Mouse (Mus musculus): ENCODE measurements around the gene Cdc42ep1. TPM values are rescaled to one million over a fixed set of nuclear protein-coding genes. Genes with fewer than 3 reads are reported as not detected.

Cdc42ep1 gene
- total and polyA plus RNA-seq, 2 experiments from 2014 or later, result 27.4 to 44.7 TPM

GRCm38 (mm10) chr15:78896149-78896548 is 53.7 kb downstream of the Cdc42ep1 start:
- no peak overlapping the region for H3K9ac ChIP-seq (replicated peaks; ENCODE audit: low read depth, low read length)
- H3K27ac ChIP-seq (ENCODE audit: low read depth), result no peak overlapping the region
- H3K4me1 ChIP-seq (ENCODE audit: control insufficient read depth, insufficient read depth), result peaks cover 31% of the 10 kb centered on the region
- 88% methylated on average over 3 of the region's 3 CpGs for WGBS
- no peak for ATAC-seq (ENCODE audit: insufficient read depth, low read depth)
- no peak for DNase-seq (ENCODE audit: low spot score)
- peaks cover 28% of the 10 kb centered on the region for H3K36me3 ChIP-seq (replicated peaks; ENCODE audit: control insufficient read depth, insufficient read depth, low read length)
- H3K4me3 ChIP-seq (ENCODE audit: low read depth, low read length), result no peak overlapping the region
- TF ChIP-seq CTCF (IDR thresholded peaks at IDR 0.05; ENCODE audit: low read depth) (no peak), EP300 (IDR thresholded peaks at IDR 0.05; ENCODE audit: low read depth) (no peak)
- no peak overlapping the region for H3K4me2 ChIP-seq (ENCODE audit: low read depth, low read length)
- no peaks in the 10 kb centered on the region for H3K27me3 ChIP-seq (ENCODE audit: control insufficient read depth, insufficient read depth, low read length)
- H3K9me3 ChIP-seq (replicated peaks; ENCODE audit: control insufficient read depth, low read length), result no peaks in the 10 kb centered on the region

GRCm38 (mm10) chr15:78897488-78897887 is 55.1 kb downstream of the Cdc42ep1 start:
- H3K36me3 ChIP-seq (replicated peaks; ENCODE audit: control insufficient read depth, insufficient read depth, low read length), result peaks cover 15% of the 10 kb centered on the region
- 0 out of 2 replicates have a peak overlapping the region, but pooled peaks have one; percentile 21 for H3K27ac ChIP-seq (ENCODE audit: low read depth)
- H3K4me1 ChIP-seq (ENCODE audit: control insufficient read depth, insufficient read depth), result peaks cover 33% of the 10 kb centered on the region
- H3K9me3 ChIP-seq (replicated peaks; ENCODE audit: control insufficient read depth, low read length), result no peaks in the 10 kb centered on the region
- ATAC-seq (ENCODE audit: insufficient read depth, low read depth) (no peak), DNase-seq (ENCODE audit: low spot score) (no peak)
- no peak overlapping the region for H3K4me3 ChIP-seq (ENCODE audit: low read depth, low read length)
- H3K27me3 ChIP-seq (ENCODE audit: control insufficient read depth, insufficient read depth, low read length), result no peaks in the 10 kb centered on the region
- H3K9ac ChIP-seq (replicated peaks; ENCODE audit: low read depth, low read length), result no peak overlapping the region
- H3K4me2 ChIP-seq (ENCODE audit: low read depth, low read length), result no peak overlapping the region
- WGBS, result 83% methylated on average over 4 of the region's 4 CpGs
- TF ChIP-seq CTCF (IDR thresholded peaks at IDR 0.05; ENCODE audit: low read depth) (no peak), EP300 (IDR thresholded peaks at IDR 0.05; ENCODE audit: low read depth) (no peak)

GRCm38 (mm10) chr15:78898507-78899001 is 56.1 kb downstream of the Cdc42ep1 start:
- Histone ChIP-seq H3K4me3 (ENCODE audit: low read depth, low read length) (no peak overlapping the region; the same call in 1 of the 2 replicates), H3K27ac (ENCODE audit: low read depth) (peak overlapping the region; percentile 21), H3K9me3 (replicated peaks; ENCODE audit: control insufficient read depth, low read length) (no peaks in the 10 kb centered on the region), H3K4me2 (ENCODE audit: low read depth, low read length) (peak overlapping the region; percentile 95; the same call in 1 of the 2 replicates), H3K36me3 (replicated peaks; ENCODE audit: control insufficient read depth, insufficient read depth, low read length) (peaks cover 5% of the 10 kb centered on the region), H3K4me1 (ENCODE audit: control insufficient read depth, insufficient read depth) (peaks cover 33% of the 10 kb centered on the region), H3K9ac (replicated peaks; ENCODE audit: low read depth, low read length) (no peak overlapping the region), H3K27me3 (ENCODE audit: control insufficient read depth, insufficient read depth, low read length) (no peaks in the 10 kb centered on the region)
- 39% methylated on average over 6 of the region's 6 CpGs for WGBS
- ATAC-seq (ENCODE audit: insufficient read depth, low read depth), result peak; percentile 19; the same call in 1 of the 2 replicates
- TF ChIP-seq CTCF (IDR thresholded peaks at IDR 0.05; ENCODE audit: low read depth) (no peak), EP300 (IDR thresholded peaks at IDR 0.05; ENCODE audit: low read depth) (no peak)
- DNase-seq (ENCODE audit: low spot score), result peak; percentile 35

GRCm38 (mm10) chr15:78899409-78899739 is 57.0 kb downstream of the Cdc42ep1 start, which contains the start of gene Gm49510:
Gene Gm49510 (plus strand): TSS chr15:78899667.
- DNase-seq (ENCODE audit: low spot score), result no peak
- peak within 1 kb of the TSS; percentile 74 for H3K4me3 ChIP-seq (ENCODE audit: low read depth, low read length)
- peak within 1 kb of the TSS; percentile 95 for H3K4me2 ChIP-seq (ENCODE audit: low read depth, low read length)
- H3K9me3 ChIP-seq (replicated peaks; ENCODE audit: control insufficient read depth, low read length), result no peaks in the 10 kb centered on the region
- no peaks in the 10 kb centered on the region for H3K27me3 ChIP-seq (ENCODE audit: control insufficient read depth, insufficient read depth, low read length)
- H3K4me1 ChIP-seq (ENCODE audit: control insufficient read depth, insufficient read depth), result peaks cover 25% of the 10 kb centered on the region
- TF ChIP-seq EP300 (IDR thresholded peaks at IDR 0.05; ENCODE audit: low read depth) (no peak), CTCF (IDR thresholded peaks at IDR 0.05; ENCODE audit: low read depth) (no peak)
- peak within 1 kb of the TSS; percentile 73 for H3K27ac ChIP-seq (ENCODE audit: low read depth)
- 0 out of 2 replicates have a peak, but pooled peaks cover 5% of the 10 kb centered on the region for H3K36me3 ChIP-seq (replicated peaks; ENCODE audit: control insufficient read depth, insufficient read depth, low read length)
- H3K9ac ChIP-seq (replicated peaks; ENCODE audit: low read depth, low read length), result peak within 1 kb of the TSS; percentile 78
- WGBS, result under 1% methylated on average over 11 of the region's 20 CpGs
- no peak for ATAC-seq (ENCODE audit: insufficient read depth, low read depth)

- H3K27ac ChIP-seq (ENCODE audit: low read depth), result peak within 1 kb of the TSS; percentile 73
- no peaks in the 10 kb centered on the region for H3K27me3 ChIP-seq (ENCODE audit: control insufficient read depth, insufficient read depth, low read length)
- no peak for TF ChIP-seq EP300 (IDR thresholded peaks at IDR 0.05; ENCODE audit: low read depth)
- TF ChIP-seq CTCF (IDR thresholded peaks at IDR 0.05; ENCODE audit: low read depth), result no peak
- H3K4me2 ChIP-seq (ENCODE audit: low read depth, low read length), result peak within 1 kb of the TSS; percentile 95
- peak within 1 kb of the TSS; percentile 78 for H3K9ac ChIP-seq (replicated peaks; ENCODE audit: low read depth, low read length)
- peak; percentile 76 for DNase-seq (ENCODE audit: low spot score)
- H3K4me3 ChIP-seq (ENCODE audit: low read depth, low read length), result peak within 1 kb of the TSS; percentile 74
- H3K9me3 ChIP-seq (replicated peaks; ENCODE audit: control insufficient read depth, low read length), result no peaks in the 10 kb centered on the region
- 2% methylated on average over 42 of the region's 47 CpGs for WGBS
- H3K36me3 ChIP-seq (replicated peaks; ENCODE audit: control insufficient read depth, insufficient read depth, low read length), result 0 out of 2 replicates have a peak, but pooled peaks cover 10% of the 10 kb centered on the region
- H3K4me1 ChIP-seq (ENCODE audit: control insufficient read depth, insufficient read depth), result peaks cover 23% of the 10 kb centered on the region
- ATAC-seq (ENCODE audit: insufficient read depth, low read depth), result peak; percentile 63
Measured at GRCm38 (mm10) chr15:78899740-78900584, 57.5 kb downstream of the Cdc42ep1 start, which contains the start of gene Sh3bp1. Gene Sh3bp1 (plus strand): TSS chr15:78899768.

Small RNA genes lying within 50 kb of the gene (microRNA-seq; reads per million reads assigned to microRNA genes)
- gene Mir6955, result 0.54 reads per million

Other genes with a start within 250 kb of the Cdc42ep1 start
- 4.3 and 6.0 TPM in 2 replicates for gene Cyth4, start 245.6 kb upstream of the Cdc42ep1 start, total RNA-seq (2014; rRNA removed; ENCODE audit: low replicate concordance)
- gene Cyth4, start 245.6 kb upstream of the Cdc42ep1 start, polyA plus RNA-seq (2015; fragmentation: Nextera tagmentation; extraction: Ambion mirVana), result 2.8 and 3.1 TPM in 2 replicates
- gene Elfn2, start 123.9 kb upstream of the Cdc42ep1 start, total RNA-seq (2014; rRNA removed; ENCODE audit: low replicate concordance), result 0.12 and 0.19 TPM in 2 replicates
- gene Elfn2, start 123.9 kb upstream of the Cdc42ep1 start, polyA plus RNA-seq (2015; fragmentation: Nextera tagmentation; extraction: Ambion mirVana), result 0.05 and 0.11 TPM in 2 replicates
- gene Mfng, start 69.1 kb upstream of the Cdc42ep1 start, total RNA-seq (2014; rRNA removed; ENCODE audit: low replicate concordance), result 12.9 and 13.1 TPM in 2 replicates
- 13.0 and 13.4 TPM in 2 replicates for gene Mfng, start 69.1 kb upstream of the Cdc42ep1 start, polyA plus RNA-seq (2015; fragmentation: Nextera tagmentation; extraction: Ambion mirVana)
- 2.7 and 6.4 TPM in 2 replicates for gene Card10, start 39.6 kb upstream of the Cdc42ep1 start, total RNA-seq (2014; rRNA removed; ENCODE audit: low replicate concordance)
- 4.0 and 4.6 TPM in 2 replicates for gene Card10, start 39.6 kb upstream of the Cdc42ep1 start, polyA plus RNA-seq (2015; fragmentation: Nextera tagmentation; extraction: Ambion mirVana)
- gene Lgals2, start 12.9 kb downstream of the Cdc42ep1 start, total RNA-seq (2014; rRNA removed; ENCODE audit: low replicate concordance), result 4.6 TPM in 1 of 2 replicates, not detected in the other
- 0.27 and 0.36 TPM in 2 replicates for gene Lgals2, start 12.9 kb downstream of the Cdc42ep1 start, polyA plus RNA-seq (2015; fragmentation: Nextera tagmentation; extraction: Ambion mirVana)
- 32.4 and 40.5 TPM in 2 replicates for gene Gga1, start 34.6 kb downstream of the Cdc42ep1 start, total RNA-seq (2014; rRNA removed; ENCODE audit: low replicate concordance)
- gene Gga1, start 34.6 kb downstream of the Cdc42ep1 start, polyA plus RNA-seq (2015; fragmentation: Nextera tagmentation; extraction: Ambion mirVana), result 30.1 and 32.4 TPM in 2 replicates
- 0.73 TPM in 1 of 2 replicates, not detected in the other for gene Gm49510, start 57.0 kb downstream of the Cdc42ep1 start, total RNA-seq (2014; rRNA removed; ENCODE audit: low replicate concordance)
- 0.08 and 0.18 TPM in 2 replicates for gene Gm49510, start 57.0 kb downstream of the Cdc42ep1 start, polyA plus RNA-seq (2015; fragmentation: Nextera tagmentation; extraction: Ambion mirVana)
- 9.8 and 11.7 TPM in 2 replicates for gene Sh3bp1, start 57.1 kb downstream of the Cdc42ep1 start, total RNA-seq (2014; rRNA removed; ENCODE audit: low replicate concordance)
- gene Sh3bp1, start 57.1 kb downstream of the Cdc42ep1 start, polyA plus RNA-seq (2015; fragmentation: Nextera tagmentation; extraction: Ambion mirVana), result 6.4 and 7.0 TPM in 2 replicates
- 25.8 and 46.0 TPM in 2 replicates for gene Pdxp, start 71.3 kb downstream of the Cdc42ep1 start, total RNA-seq (2014; rRNA removed; ENCODE audit: low replicate concordance)
- 7.7 and 8.3 TPM in 2 replicates for gene Pdxp, start 71.3 kb downstream of the Cdc42ep1 start, polyA plus RNA-seq (2015; fragmentation: Nextera tagmentation; extraction: Ambion mirVana)
- gene Lgals1, start 84.1 kb downstream of the Cdc42ep1 start, total RNA-seq (2014; rRNA removed; ENCODE audit: low replicate concordance), result 460 and 709 TPM in 2 replicates
- 800 and 870 TPM in 2 replicates for gene Lgals1, start 84.1 kb downstream of the Cdc42ep1 start, polyA plus RNA-seq (2015; fragmentation: Nextera tagmentation; extraction: Ambion mirVana)
- gene Nol12, start 92.3 kb downstream of the Cdc42ep1 start, total RNA-seq (2014; rRNA removed; ENCODE audit: low replicate concordance), result 3.4 TPM in 1 of 2 replicates, not detected in the other
- gene Nol12, start 92.3 kb downstream of the Cdc42ep1 start, polyA plus RNA-seq (2015; fragmentation: Nextera tagmentation; extraction: Ambion mirVana), result 23.3 TPM in 2 replicates
- gene Triobp, start 105.1 kb downstream of the Cdc42ep1 start, total RNA-seq (2014; rRNA removed; ENCODE audit: low replicate concordance), result 45.3 and 80.0 TPM in 2 replicates
- gene Triobp, start 105.1 kb downstream of the Cdc42ep1 start, polyA plus RNA-seq (2015; fragmentation: Nextera tagmentation; extraction: Ambion mirVana), result 19.1 and 20.0 TPM in 2 replicates
- gene H1f0, start 185.8 kb downstream of the Cdc42ep1 start, total RNA-seq (2014; rRNA removed; ENCODE audit: low replicate concordance), result 318 and 358 TPM in 2 replicates
- gene H1f0, start 185.8 kb downstream of the Cdc42ep1 start, polyA plus RNA-seq (2015; fragmentation: Nextera tagmentation; extraction: Ambion mirVana), result 210 and 229 TPM in 2 replicates
- gene Galr3, start 199.3 kb downstream of the Cdc42ep1 start, total RNA-seq (2014; rRNA removed; ENCODE audit: low replicate concordance), result not detected in 2 replicates
- not detected in 2 replicates for gene Galr3, start 199.3 kb downstream of the Cdc42ep1 start, polyA plus RNA-seq (2015; fragmentation: Nextera tagmentation; extraction: Ambion mirVana)
- 20.9 and 27.1 TPM in 2 replicates for gene Ankrd54, start 220.3 kb downstream of the Cdc42ep1 start, total RNA-seq (2014; rRNA removed; ENCODE audit: low replicate concordance)
- 14.1 and 15.6 TPM in 2 replicates for gene Ankrd54, start 220.3 kb downstream of the Cdc42ep1 start, polyA plus RNA-seq (2015; fragmentation: Nextera tagmentation; extraction: Ambion mirVana)
- 183 and 210 TPM in 2 replicates for gene Eif3l, start 232.6 kb downstream of the Cdc42ep1 start, total RNA-seq (2014; rRNA removed; ENCODE audit: low replicate concordance)
- 114 and 123 TPM in 2 replicates for gene Eif3l, start 232.6 kb downstream of the Cdc42ep1 start, polyA plus RNA-seq (2015; fragmentation: Nextera tagmentation; extraction: Ambion mirVana)